Mouse (Mus musculus): ENCODE measurements around the gene Dhrs7c.

Gene Dhrs7c

GRCm38 (mm10) chr11:67797931-67798330, at the start of gene Dhrs7c:
Gene Dhrs7c (plus strand): TSS chr11:67798187.
- no peak for DNase-seq

- DNase-seq = no peak
These were observed 41.7 kb upstream of the Dhrs7c start for GRCm38 (mm10) chr11:67756287-67756686.

GRCm38 (mm10) chr11:67757373-67758167, 40.4 kb upstream of the Dhrs7c start:
- no peak for DNase-seq

GRCm38 (mm10) chr11:67771053-67771452, 26.9 kb upstream of the Dhrs7c start, which contains the start of gene Glp2r:
Gene Glp2r (minus strand): TSS chr11:67771153.
- DNase-seq = no peak

GRCm38 (mm10) chr11:67771691-67772090, 26.3 kb upstream of the Dhrs7c start:
- DNase-seq = no peak

GRCm38 (mm10) chr11:67772577-67772976, 25.4 kb upstream of the Dhrs7c start:
- peak; percentile 9 for DNase-seq

GRCm38 (mm10) chr11:67774379-67774778, 23.6 kb upstream of the Dhrs7c start, which contains the start of gene Gsg1l2:
Gene Gsg1l2 (plus strand): TSS chr11:67774608.
- no peak for DNase-seq

- DNase-seq = no peak
These were observed 7.8 kb upstream of the Dhrs7c start for GRCm38 (mm10) chr11:67790182-67790581.

- no peak for DNase-seq
These were observed 2.2 kb downstream of the Dhrs7c start for GRCm38 (mm10) chr11:67800130-67800723.

GRCm38 (mm10) chr11:67801169-67801568, 3.2 kb downstream of the Dhrs7c start:
- no peak for DNase-seq

- DNase-seq = no peak
These were observed 7.6 kb downstream of the Dhrs7c start for GRCm38 (mm10) chr11:67805538-67805937.

GRCm38 (mm10) chr11:67806832-67807597, 9.0 kb downstream of the Dhrs7c start:
- no peak for DNase-seq

GRCm38 (mm10) chr11:67808051-67808450, 10.1 kb downstream of the Dhrs7c start:
- no peak for DNase-seq

- no peak for DNase-seq
These were observed 13.5 kb downstream of the Dhrs7c start for GRCm38 (mm10) chr11:67811535-67811934.

- no peak for DNase-seq
These were observed 21.6 kb downstream of the Dhrs7c start for GRCm38 (mm10) chr11:67819604-67820003.

GRCm38 (mm10) chr11:67820221-67820620, 22.2 kb downstream of the Dhrs7c start:
- peak; percentile 9 for DNase-seq

GRCm38 (mm10) chr11:67821560-67821959, 23.6 kb downstream of the Dhrs7c start:
- no peak for DNase-seq

GRCm38 (mm10) chr11:67828360-67829059, 30.5 kb downstream of the Dhrs7c start:
- no peak for DNase-seq

- DNase-seq = no peak
These were observed 31.5 kb downstream of the Dhrs7c start for GRCm38 (mm10) chr11:67829530-67829929.

GRCm38 (mm10) chr11:67831820-67832219, 33.8 kb downstream of the Dhrs7c start:
- DNase-seq = no peak

- DNase-seq = no peak
These were observed 37.6 kb downstream of the Dhrs7c start for GRCm38 (mm10) chr11:67835408-67836078.

- DNase-seq = no peak
These were observed 41.8 kb downstream of the Dhrs7c start for GRCm38 (mm10) chr11:67839810-67840209.
